Comparison of ENCODE assay signal across 22 mouse cellular contexts in genomic region chr1:158296287-158296931, GRCm38 (mm10). TPM values are rescaled to one million over a fixed set of nuclear protein-coding genes. Genes with fewer than 3 reads are reported as not detected.
A peak's percentile ranks its signal among the peaks of the same experiment; 100 is the strongest.
DNase-seq lines count a peak whose midpoint lies in the region; ATAC-seq and TF ChIP-seq lines count a peak whose summit lies in the region.
"Had no signal": no experiment of that assay in that cellular context is flagged by ENCODE, and none has a peak within 500 bp of the region (broad histone marks: within the 10 kb centered on the region; RNA-seq: fewer than 3 reads in every experiment).

No protein-coding gene starts in this region.

- 0 out of 2 replicates have a peak overlapping the region, but pooled peaks have one; percentile 15 for H3K27ac ChIP-seq in forebrain, embryonic 15.5 days (replicated peaks)
- H3K27ac ChIP-seq in forebrain, embryonic 10.5 days: no peak overlapping the region
- H3K27ac ChIP-seq in heart, embryonic 16.5 days (ENCODE audit: low read length): no peak overlapping the region
- no peak overlapping the region for H3K27ac ChIP-seq in lung, embryonic 14.5 days (ENCODE audit: low read depth)
- H3K27ac ChIP-seq in embryonic facial prominence, embryonic 15.5 days (replicated peaks): no peak overlapping the region
- H3K27ac ChIP-seq: gastrocnemius, adult 2 months; hindbrain, embryonic 12.5 days; intestine, embryonic 15.5 days; kidney, embryonic 15.5 days; limb, embryonic 15.5 days; neural tube, embryonic 13.5 days had no signal

- no peaks in the 10 kb centered on the region for H3K36me3 ChIP-seq in forebrain, embryonic 15.5 days
- no peaks in the 10 kb centered on the region for H3K36me3 ChIP-seq in forebrain, embryonic 10.5 days (replicated peaks)
- no peaks in the 10 kb centered on the region for H3K36me3 ChIP-seq in heart, embryonic 16.5 days (ENCODE audit: control insufficient read depth, insufficient read depth)
- no peaks in the 10 kb centered on the region for H3K36me3 ChIP-seq in lung, embryonic 14.5 days (ENCODE audit: insufficient read depth)
- H3K36me3 ChIP-seq in embryonic facial prominence, embryonic 15.5 days: no peaks in the 10 kb centered on the region
- H3K36me3 ChIP-seq: hindbrain, embryonic 12.5 days; intestine, embryonic 15.5 days; kidney, embryonic 15.5 days; limb, embryonic 15.5 days; neural tube, embryonic 13.5 days had no signal

- no peaks in the 10 kb centered on the region for H3K9me3 ChIP-seq in forebrain, embryonic 15.5 days
- H3K9me3 ChIP-seq in forebrain, embryonic 10.5 days: no peaks in the 10 kb centered on the region
- H3K9me3 ChIP-seq in heart, embryonic 16.5 days (replicated peaks; ENCODE audit: control insufficient read depth, low read length): no peaks in the 10 kb centered on the region
- H3K9me3 ChIP-seq in lung, embryonic 14.5 days (ENCODE audit: low read depth, low read length): no peaks in the 10 kb centered on the region
- H3K9me3 ChIP-seq in embryonic facial prominence, embryonic 15.5 days (replicated peaks): no peaks in the 10 kb centered on the region
- H3K9me3 ChIP-seq: hindbrain, embryonic 12.5 days; intestine, embryonic 15.5 days; kidney, embryonic 15.5 days; limb, embryonic 15.5 days; neural tube, embryonic 13.5 days had no signal

- no peak overlapping the region for H3K9ac ChIP-seq in forebrain, embryonic 15.5 days (replicated peaks)
- H3K9ac ChIP-seq in heart, embryonic 16.5 days (ENCODE audit: low read length): no peak overlapping the region
- H3K9ac ChIP-seq in lung, embryonic 14.5 days: no peak overlapping the region
- H3K9ac ChIP-seq in embryonic facial prominence, embryonic 15.5 days: no peak overlapping the region
- H3K9ac ChIP-seq: hindbrain, embryonic 12.5 days; intestine, embryonic 15.5 days; kidney, embryonic 15.5 days; limb, embryonic 15.5 days; neural tube, embryonic 13.5 days had no signal

- no peak overlapping the region for H3K4me2 ChIP-seq in forebrain, embryonic 15.5 days (replicated peaks)
- peak overlapping the region; percentile 22; the same call in 1 of the 2 replicates for H3K4me2 ChIP-seq in heart, embryonic 16.5 days (ENCODE audit: low read depth, low read length)
- no peak overlapping the region for H3K4me2 ChIP-seq in lung, embryonic 14.5 days
- H3K4me2 ChIP-seq in embryonic facial prominence, embryonic 15.5 days (replicated peaks): no peak overlapping the region
- H3K4me2 ChIP-seq: hindbrain, embryonic 12.5 days; intestine, embryonic 15.5 days; kidney, embryonic 15.5 days; limb, embryonic 15.5 days; neural tube, embryonic 13.5 days had no signal

- intact Hi-C loops in heart, postnatal 10 days (cut with DNase I): no loop called here

- 83% methylated on average over 8 of the region's 8 CpGs for WGBS in forebrain, embryonic 15.5 days
- 89% methylated on average over 8 of the region's 8 CpGs for WGBS in forebrain, embryonic 10.5 days
- 27% methylated on average over 8 of the region's 8 CpGs for WGBS in heart, embryonic 16.5 days
- 44% methylated on average over 8 of the region's 8 CpGs for WGBS in lung, embryonic 14.5 days
- WGBS in embryonic facial prominence, embryonic 15.5 days: 55% methylated on average over 8 of the region's 8 CpGs

- no peaks in the 10 kb centered on the region for H3K27me3 ChIP-seq in forebrain, embryonic 15.5 days
- H3K27me3 ChIP-seq in forebrain, embryonic 10.5 days (ENCODE audit: poor library complexity, severe bottlenecking): peaks cover 15% of the 10 kb centered on the region
- no peaks in the 10 kb centered on the region for H3K27me3 ChIP-seq in heart, embryonic 16.5 days (ENCODE audit: control insufficient read depth, insufficient read depth, low read length)
- H3K27me3 ChIP-seq in lung, embryonic 14.5 days (ENCODE audit: insufficient read depth, low read length): no peaks in the 10 kb centered on the region
- H3K27me3 ChIP-seq in embryonic facial prominence, embryonic 15.5 days: no peaks in the 10 kb centered on the region
- H3K27me3 ChIP-seq: intestine, embryonic 15.5 days; kidney, embryonic 15.5 days; limb, embryonic 15.5 days had no signal

- peaks cover 16% of the 10 kb centered on the region for H3K4me1 ChIP-seq in forebrain, embryonic 15.5 days
- peaks cover 14% of the 10 kb centered on the region for H3K4me1 ChIP-seq in forebrain, embryonic 10.5 days
- peaks cover 9% of the 10 kb centered on the region for H3K4me1 ChIP-seq in heart, embryonic 16.5 days (ENCODE audit: control insufficient read depth, insufficient read depth, low read length)
- no peaks in the 10 kb centered on the region; the same call in 1 of the 2 replicates for H3K4me1 ChIP-seq in lung, embryonic 14.5 days (ENCODE audit: insufficient read depth)
- H3K4me1 ChIP-seq in embryonic facial prominence, embryonic 15.5 days: peaks cover 14% of the 10 kb centered on the region; the same call in 1 of the 2 replicates
- H3K4me1 ChIP-seq: intestine, embryonic 15.5 days had no signal

- no peak for TF ChIP-seq CTCF in lung, embryonic 14.5 days (IDR thresholded peaks at IDR 0.05; ENCODE audit: low read depth)

- no peak for DNase-seq in forebrain, embryonic 10.5 days (ENCODE audit: extremely low spot score, low spot score)
- no peak for DNase-seq in heart, postnatal 10 days
- no peak for DNase-seq in lung, embryonic 14.5 days
- no peak for DNase-seq in lung, postnatal 10 days
- DNase-seq: adrenal gland, adult 8-10 months; B cell, adult 2 months; cerebellum, adult 11 months; cerebellum, postnatal 36 days; gastrocnemius, adult 2 months; layer of hippocampus, postnatal 36 days; thymus, adult 18-20 months had no signal

- H3K4me3 ChIP-seq in forebrain, embryonic 15.5 days: no peak overlapping the region
- no peak overlapping the region for H3K4me3 ChIP-seq in forebrain, embryonic 10.5 days
- H3K4me3 ChIP-seq in heart, embryonic 16.5 days (ENCODE audit: low read length): no peak overlapping the region
- H3K4me3 ChIP-seq in lung, embryonic 14.5 days (ENCODE audit: low read depth, low read length): no peak overlapping the region
- H3K4me3 ChIP-seq in embryonic facial prominence, embryonic 15.5 days (replicated peaks): no peak overlapping the region
- H3K4me3 ChIP-seq: gastrocnemius, adult 2 months; hindbrain, embryonic 12.5 days; intestine, embryonic 15.5 days; kidney, embryonic 15.5 days; limb, embryonic 15.5 days; neural tube, embryonic 13.5 days had no signal

- ATAC-seq in forebrain, embryonic 15.5 days (replicated peaks): no peak; the same call in 1 of the 2 replicates
- peak; percentile 18; the same call in 1 of the 2 replicates for ATAC-seq in heart, embryonic 16.5 days (replicated peaks; ENCODE audit: extremely low read depth, insufficient read depth, low FRiP score)
- peak; percentile 41; the same call in 1 of the 2 replicates for ATAC-seq in lung, embryonic 14.5 days (ENCODE audit: insufficient read depth)
- ATAC-seq in embryonic facial prominence, embryonic 15.5 days (ENCODE audit: insufficient number of reproducible peaks, low FRiP score, low TSS enrichment, low read depth): 0 out of 2 replicates have a peak, but pooled peaks have one; percentile 39
- ATAC-seq: intestine, embryonic 15.5 days had no signal

RNA-seq across cellular contexts. Expression of gene Brinp2, which starts 59.7 kb away (rescaled TPM):
- 42.0 and 43.9 TPM in 2 replicates for polyA plus RNA-seq in forebrain, embryonic 15.5 days (2015; fragmentation: Nextera tagmentation; extraction: Ambion mirVana)
- 1.0 and 2.4 TPM in 2 replicates for polyA plus RNA-seq in forebrain, embryonic 10.5 days (2016; fragmentation: Nextera tagmentation; extraction: Ambion mirVana)
- 0.22 and 0.32 TPM in 2 replicates for polyA plus RNA-seq in heart, embryonic 16.5 days (2015; fragmentation: Nextera tagmentation; extraction: Ambion mirVana)
- total RNA-seq in heart, postnatal 10 days (2021): under 1 TPM; 0.17 to 0.26 TPM
- polyA plus RNA-seq in lung, embryonic 14.5 days (2014; fragmentation: Nextera tagmentation; extraction: Ambion mirVana): 0.24 and 0.34 TPM in 2 replicates
- 1.5 and 1.9 TPM in 2 replicates for polyA plus RNA-seq in embryonic facial prominence, embryonic 15.5 days (2015; fragmentation: Nextera tagmentation; extraction: Ambion mirVana)
- total RNA-seq: granulocyte monocyte progenitor cell, adult 5-6 weeks; megakaryocyte-erythroid progenitor cell, adult 5-6 weeks had no signal
- polyA plus RNA-seq: liver, embryonic 16.5 days had no signal

Comparison
In these comparisons a context has a peak if more than half of its experiments do, and no peak if none do; other contexts are left out.
1. RNA of gene Brinp2, which starts 59.7 kb away (polyA plus RNA-seq): 42.0 to 43.9 TPM in forebrain, embryonic 15.5 days; 1.0 to 2.4 TPM in forebrain, embryonic 10.5 days, 1.5 to 1.9 TPM in embryonic facial prominence, embryonic 15.5 days, 0.24 to 0.34 TPM in lung, embryonic 14.5 days and 0.22 to 0.32 TPM in heart, embryonic 16.5 days; every median in the first group is over 10 times any median in the second.